Mouse (Mus musculus): ENCODE measurements around the gene Kif1c.

Kif1c gene

GRCm38 (mm10) chr11:70765776-70766445 lies 65.6 kb downstream of the Kif1c start:
- in situ Hi-C loops (cut with MboI; ENCODE audit: unreplicated experiment in 2 of 2), result loop anchor here in 1 of 2 experiments (25.0 kb wide), 1 partner anchor 529 kb away; the partner anchor contains the start of genes 0610010K14Rik, Bcl6b, Gm21988 and Rnasek

DNA sequence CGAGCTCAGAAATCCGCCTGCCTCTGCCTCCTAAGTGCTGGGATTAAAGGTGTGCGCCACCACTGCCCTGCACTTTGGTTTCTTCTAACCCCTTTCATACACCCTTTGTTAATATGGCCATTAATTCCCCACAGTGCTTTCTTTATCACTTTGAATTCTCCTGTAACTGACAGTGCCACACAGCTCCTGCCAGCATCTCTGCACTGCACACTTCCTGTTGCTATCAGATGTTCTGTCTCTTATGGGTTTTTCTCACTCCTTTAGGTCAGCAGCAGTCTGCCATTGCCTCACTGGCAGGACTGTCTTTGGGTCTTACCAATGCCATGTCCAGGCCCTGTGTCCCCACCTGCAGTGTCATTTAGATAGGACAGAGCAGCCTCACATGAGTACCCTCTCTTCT lies 70.5 kb downstream of the Kif1c start:
- in situ Hi-C loops (cut with MboI; ENCODE audit: unreplicated experiment in 2 of 2), result loop anchor here in 1 of 2 experiments (10.0 to 25.0 kb wide), 2 partner anchors 284 to 534 kb away; partner anchors contain the start of genes 0610010K14Rik, Bcl6b, Gm21988 and Rnasek

GRCm38 (mm10) chr11:70776830-70777571 lies 76.7 kb downstream of the Kif1c start:
- in situ Hi-C loops (cut with MboI; ENCODE audit: unreplicated experiment in 2 of 2), result loop anchor here (5.0 to 25.0 kb wide), 3 partner anchors 35 to 535 kb away; partner anchors contain the start of gene Scimp (in 2 of the 2)

DNA sequence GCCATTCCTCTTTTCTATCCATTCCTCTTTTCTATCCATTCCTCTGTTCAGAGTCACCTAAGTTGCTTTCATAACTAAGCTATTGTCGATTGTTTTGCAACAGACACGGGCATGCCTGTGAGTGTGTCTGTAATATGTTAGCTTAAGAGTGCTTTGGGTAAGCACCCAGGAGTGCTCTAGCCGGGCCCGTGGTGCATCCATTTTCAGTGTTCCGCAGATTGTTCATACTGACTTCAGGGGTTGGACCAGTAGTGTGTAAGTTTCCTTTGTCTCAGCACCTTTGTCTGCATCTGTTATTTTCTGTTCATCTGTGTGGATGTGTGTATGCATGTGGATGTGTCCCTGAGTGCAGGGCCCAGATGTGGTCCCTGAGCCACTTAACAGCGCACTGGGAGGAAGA lies 77.3 kb downstream of the Kif1c start:
- in situ Hi-C loops (cut with MboI; ENCODE audit: unreplicated experiment in 2 of 2), result loop anchor here (5.0 to 25.0 kb wide), 3 partner anchors 35 to 535 kb away; partner anchors contain the start of gene Scimp (in 2 of the 2)

GRCm38 (mm10) chr11:70778058-70778457 lies 77.7 kb downstream of the Kif1c start:
- in situ Hi-C loops (cut with MboI; ENCODE audit: unreplicated experiment in 2 of 2), result loop anchor here (5.0 to 25.0 kb wide), 3 partner anchors 34 to 534 kb away; partner anchors contain the start of gene Scimp (in 2 of the 2)

All from v-Abl transformed pro-B cells (cell line).